Mouse (Mus musculus) midbrain, postnatal 0 days (tissue): ENCODE measurements around the gene Srrt. TPM values are rescaled to one million over a fixed set of nuclear protein-coding genes. Genes with fewer than 3 reads are reported as not detected.

Experiments
- ATAC-seq: fragments of 200-750 bp; cut with Nextera tagmentation; 2 replicates; pipeline ENCODE4 v1.8.0; 2017; ENCODE audit warnings: moderate number of reproducible peaks, mild to moderate bottlenecking, moderate TSS enrichment, moderate library complexity; ENCODE audit not compliant: low FRiP score
- DNase-seq: peaks from one replicate; pipeline ENCODE4 v3.0.0-alpha.2; 2015; ENCODE audit warnings: low spot score
- H3K27ac ChIP-seq: fragments of 300-500 bp; sonication (generic); 2 replicates; pipeline ENCODE4 v1.5.1; 2014; ENCODE audit warnings: low read depth, mild to moderate bottlenecking, low read length, mixed read lengths
- H3K27me3 ChIP-seq: fragments of 300-500 bp; sonication (generic); 2 replicates; pipeline ENCODE4 v1.6.1; 2014; ENCODE audit warnings: low read length, control low read depth, mixed read lengths; ENCODE audit not compliant: insufficient read depth
- H3K36me3 ChIP-seq: fragments of 300-500 bp; sonication (generic); 2 replicates; pipeline ENCODE4 v1.6.1; 2014; ENCODE audit warnings: low read length, control low read depth, mixed read lengths; ENCODE audit not compliant: insufficient read depth
- H3K4me1 ChIP-seq: fragments of 300-500 bp; sonication (generic); 2 replicates; pipeline ENCODE4 v1.6.1; 2014; ENCODE audit warnings: mild to moderate bottlenecking, control low read depth, antibody characterized with exemption, low read length, mixed read lengths; ENCODE audit not compliant: insufficient read depth
- H3K4me2 ChIP-seq: fragments of 300-500 bp; sonication (generic); 2 replicates; pipeline ENCODE4 v1.6.1; 2014; ENCODE audit warnings: low read depth, mild to moderate bottlenecking, low read length, mixed read lengths; ENCODE audit not compliant: poor library complexity, severe bottlenecking
- H3K4me3 ChIP-seq: fragments of 300-500 bp; sonication (generic); 2 replicates; pipeline ENCODE4 v1.5.1; 2014; ENCODE audit warnings: low read depth, mild to moderate bottlenecking, low read length, moderate library complexity
- H3K9ac ChIP-seq: fragments of 300-500 bp; sonication (generic); replicated peaks from 2 replicates; pipeline ENCODE4 v1.6.1; 2014; ENCODE audit warnings: mild to moderate bottlenecking, low read length, moderate library complexity, mixed read lengths; ENCODE audit not compliant: poor library complexity, severe bottlenecking
- H3K9me3 ChIP-seq: fragments of 300-500 bp; sonication (generic); 2 replicates; pipeline ENCODE4 v1.6.1; 2016; ENCODE audit warnings: low read length, control low read depth
- CTCF ChIP-seq: IDR thresholded peaks from 2 replicates; pipeline ENCODE4 v1.5.1; 2016; ENCODE audit warnings: antibody characterized with exemption, mild to moderate bottlenecking
- WGBS: fragments of 180-500 bp; shearing (Covaris S2); extraction: QIAGEN DNeasy Blood & Tissue Kit; methylation state at CpG from one replicate; pipeline ENCODE4 v1.1.7; 2014; 5-methylcytosine and 5-hydroxymethylcytosine counted together
- polyA plus RNA-seq: library from polyadenylated mRNA; unstranded; fragments of >200 nt; fragmentation: Nextera tagmentation; extraction: Ambion mirVana; gene quantifications from 2 replicates; pipeline ENCODE4 v1.2.1, GENCODE M21; 2015
- total RNA-seq: library from RNA; depleted of rRNA; stranded (reverse); fragments of >200 nt; gene quantifications from 2 replicates; pipeline ENCODE4 v1.2.3, GENCODE M21; 2014

Gene Srrt
- total and polyA plus RNA-seq, 2 experiments from 2014 or later, result 56.4 to 114 TPM

GRCm38 (mm10) chr5:137305822-137306221 is 1.7 kb downstream of the Srrt start:
- DNase-seq, result no peak
- WGBS, result 75% methylated on average over 3 of the region's 3 CpGs
- Histone ChIP-seq H3K9me3 (no peaks in the 10 kb centered on the region), H3K4me1 (peaks cover 15% of the 10 kb centered on the region), H3K9ac (0 out of 2 replicates have a peak overlapping the region, but pooled peaks have one; percentile 2), H3K27ac (no peak overlapping the region), H3K36me3 (peaks cover 24% of the 10 kb centered on the region), H3K4me2 (peak overlapping the region; percentile 71), H3K4me3 (peak overlapping the region; percentile 86; the same call in 1 of the 2 replicates), H3K27me3 (no peaks in the 10 kb centered on the region)
- no peak for ATAC-seq
- TF ChIP-seq CTCF, result no peak

- WGBS, result 73% methylated on average over 4 of the region's 4 CpGs
- ATAC-seq (no peak), DNase-seq (no peak)
- peak overlapping the region; percentile 16 for H3K4me2 ChIP-seq
- H3K27me3 ChIP-seq, result no peaks in the 10 kb centered on the region
- peaks cover 15% of the 10 kb centered on the region for H3K4me1 ChIP-seq
- no peak overlapping the region for H3K27ac ChIP-seq
- H3K36me3 ChIP-seq, result peaks cover 34% of the 10 kb centered on the region
- no peaks in the 10 kb centered on the region for H3K9me3 ChIP-seq
- no peak for TF ChIP-seq CTCF
- H3K4me3 ChIP-seq, result no peak overlapping the region
- H3K9ac ChIP-seq, result no peak overlapping the region
These were observed 2.7 kb downstream of the Srrt start for GRCm38 (mm10) chr5:137304816-137305215.

- Histone ChIP-seq H3K4me3 (no peak overlapping the region), H3K4me1 (peaks cover 15% of the 10 kb centered on the region), H3K27me3 (no peaks in the 10 kb centered on the region), H3K27ac (no peak overlapping the region), H3K4me2 (no peak overlapping the region), H3K36me3 (peaks cover 41% of the 10 kb centered on the region), H3K9me3 (no peaks in the 10 kb centered on the region), H3K9ac (0 out of 2 replicates have a peak overlapping the region, but pooled peaks have one; percentile 14)
- ATAC-seq (no peak), DNase-seq (no peak)
- 86% methylated on average over 3 of the region's 3 CpGs for WGBS
- no peak for TF ChIP-seq CTCF
These were observed 3.3 kb downstream of the Srrt start for GRCm38 (mm10) chr5:137304165-137304564.

GRCm38 (mm10) chr5:137303609-137304008 is 3.9 kb downstream of the Srrt start:
- Histone ChIP-seq H3K4me1 (peaks cover 15% of the 10 kb centered on the region), H3K4me2 (no peak overlapping the region), H3K4me3 (no peak overlapping the region), H3K9me3 (no peaks in the 10 kb centered on the region), H3K9ac (no peak overlapping the region), H3K27me3 (no peaks in the 10 kb centered on the region), H3K27ac (no peak overlapping the region), H3K36me3 (peaks cover 46% of the 10 kb centered on the region)
- WGBS, result 81% methylated on average over 4 of the region's 4 CpGs
- DNase-seq (no peak), ATAC-seq (no peak)
- no peak for TF ChIP-seq CTCF

GRCm38 (mm10) chr5:137301253-137301652 is 6.2 kb downstream of the Srrt start:
- no peak overlapping the region; the same call in 1 of the 2 replicates for H3K9ac ChIP-seq
- peaks cover 69% of the 10 kb centered on the region for H3K36me3 ChIP-seq
- no peak overlapping the region for H3K4me3 ChIP-seq
- no peak for TF ChIP-seq CTCF
- no peak overlapping the region for H3K4me2 ChIP-seq
- WGBS, result 57% methylated on average over 21 of the region's 21 CpGs
- H3K4me1 ChIP-seq, result peaks cover 7% of the 10 kb centered on the region
- H3K27ac ChIP-seq, result no peak overlapping the region
- ATAC-seq, result no peak
- H3K9me3 ChIP-seq, result no peaks in the 10 kb centered on the region
- DNase-seq, result peak; percentile 32
- no peaks in the 10 kb centered on the region for H3K27me3 ChIP-seq

GRCm38 (mm10) chr5:137299240-137299639 is 8.2 kb downstream of the Srrt start:
- no peak for ATAC-seq

More at GRCm38 (mm10) chr5:137299240-137299639, 8.2 kb downstream of the Srrt start:
- H3K36me3 ChIP-seq, result peaks cover 76% of the 10 kb centered on the region
- H3K9ac ChIP-seq, result no peak overlapping the region
- H3K4me3 ChIP-seq, result no peak overlapping the region
- no peak overlapping the region for H3K4me2 ChIP-seq
- H3K4me1 ChIP-seq, result peaks cover 5% of the 10 kb centered on the region
- H3K27me3 ChIP-seq, result no peaks in the 10 kb centered on the region
- H3K9me3 ChIP-seq, result no peaks in the 10 kb centered on the region
- no peak for TF ChIP-seq CTCF
- 74% methylated on average over 7 of the region's 7 CpGs for WGBS
- no peak for DNase-seq
- no peak overlapping the region for H3K27ac ChIP-seq
